Mouse (Mus musculus): Measurements from ENCODE around the gene Prdm1.

Prdm1 gene

DNA sequence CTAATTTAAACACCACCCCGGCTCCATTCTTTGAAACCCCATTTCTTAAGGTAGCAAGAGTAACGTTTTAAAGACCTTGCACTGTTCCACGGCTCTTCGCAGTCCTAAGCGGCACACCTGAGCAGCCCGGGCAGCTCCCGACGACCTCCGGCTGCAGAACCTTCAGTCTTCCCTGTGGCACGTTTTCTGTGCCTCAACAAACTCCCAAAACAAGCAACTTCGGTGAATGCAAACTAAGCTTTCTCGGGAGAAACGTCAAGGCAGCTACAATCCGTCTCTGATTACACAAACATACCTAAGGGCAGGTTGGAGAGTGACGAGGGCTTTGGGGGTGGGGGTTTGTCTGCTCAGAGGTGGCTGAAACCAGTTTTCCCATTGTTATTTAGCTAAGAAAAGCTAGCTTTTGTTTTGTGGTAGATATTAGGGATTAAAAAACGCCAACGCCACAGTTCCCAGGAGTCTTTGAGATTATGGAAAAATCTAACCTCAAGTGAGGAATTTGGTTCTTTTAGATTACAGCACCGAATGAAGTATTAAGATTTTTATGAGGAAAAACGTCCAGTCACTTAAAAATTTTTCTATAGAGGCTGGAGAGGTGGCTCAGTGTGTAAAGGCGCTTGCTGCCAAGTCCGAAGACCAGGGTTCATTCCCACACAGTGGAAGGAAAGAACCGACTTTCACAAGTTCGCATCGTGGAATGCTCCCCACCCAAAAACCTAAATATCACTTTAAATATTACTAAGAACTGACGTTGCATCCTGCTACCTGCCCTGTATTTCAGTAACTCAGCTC lies at the start of gene Prdm1:
TSS of gene Prdm1 (minus strand) at position 211 of the 792 bp plus-strand sequence.
- DNase-seq (ENCODE audit: extremely low read depth, insufficient read length, low spot score) = no peak

DNA sequence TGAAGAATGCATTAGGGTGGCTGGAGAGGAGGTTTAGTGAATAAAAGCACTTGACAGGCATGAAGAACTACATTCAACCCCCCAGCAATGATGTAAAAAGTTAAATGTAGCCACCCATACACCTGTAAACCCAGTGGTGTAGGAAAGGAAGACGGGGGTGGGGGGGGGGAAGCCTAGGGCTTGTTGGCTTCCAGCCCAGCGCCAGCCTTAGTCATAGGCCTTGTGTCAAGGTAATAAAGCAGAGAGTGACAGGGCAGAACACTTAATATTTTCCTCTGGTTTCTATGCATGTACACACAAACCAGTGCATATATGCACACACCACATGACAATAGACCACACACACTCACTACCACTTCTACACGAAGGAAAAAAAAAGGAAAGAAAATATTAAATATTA lies 37.7 kb upstream of the Prdm1 start:
- peak; percentile 3 for DNase-seq (ENCODE audit: extremely low read depth, insufficient read length, low spot score)

DNA sequence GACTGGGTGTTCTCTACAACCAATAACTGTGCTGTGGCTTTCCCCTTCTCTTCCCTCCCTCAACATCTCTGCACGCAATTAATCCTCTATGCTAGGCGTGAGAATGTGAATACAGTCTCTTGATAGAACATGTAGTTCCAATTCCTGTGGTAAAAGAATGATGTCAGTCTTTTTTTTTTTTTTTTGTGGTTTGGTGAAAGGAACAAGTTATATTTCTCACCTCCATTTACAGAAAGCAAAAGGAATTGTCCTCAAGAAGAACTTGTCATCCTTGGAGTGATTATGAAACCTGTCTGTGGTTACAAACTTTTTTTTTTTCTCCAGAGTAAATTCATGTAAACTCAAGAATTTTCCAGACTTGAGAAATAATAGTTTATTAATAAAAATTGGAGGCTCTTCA lies 36.8 kb upstream of the Prdm1 start:
- DNase-seq (ENCODE audit: extremely low read depth, insufficient read length, low spot score) = no peak

DNA sequence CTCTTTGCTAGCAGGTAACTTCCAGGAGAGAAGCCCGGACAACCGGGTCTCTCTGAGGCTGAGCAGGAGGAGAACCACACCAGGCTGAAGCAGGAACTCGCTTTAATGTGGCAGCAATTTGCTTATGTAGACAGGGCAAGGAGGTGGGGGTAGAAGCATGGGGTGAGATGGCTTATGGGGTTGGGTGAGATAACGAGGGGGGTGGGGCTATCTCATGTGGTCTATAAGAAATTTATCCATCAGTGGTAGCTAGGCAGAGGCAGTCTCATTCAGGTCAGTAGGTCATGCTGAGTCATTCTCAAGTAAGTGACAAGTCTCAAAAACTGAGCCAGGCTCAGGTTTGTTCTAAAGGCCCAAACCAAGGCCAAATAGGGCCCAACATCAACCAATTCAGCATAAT lies 28.5 kb upstream of the Prdm1 start:
- DNase-seq (ENCODE audit: extremely low read depth, insufficient read length, low spot score) = no peak

DNA sequence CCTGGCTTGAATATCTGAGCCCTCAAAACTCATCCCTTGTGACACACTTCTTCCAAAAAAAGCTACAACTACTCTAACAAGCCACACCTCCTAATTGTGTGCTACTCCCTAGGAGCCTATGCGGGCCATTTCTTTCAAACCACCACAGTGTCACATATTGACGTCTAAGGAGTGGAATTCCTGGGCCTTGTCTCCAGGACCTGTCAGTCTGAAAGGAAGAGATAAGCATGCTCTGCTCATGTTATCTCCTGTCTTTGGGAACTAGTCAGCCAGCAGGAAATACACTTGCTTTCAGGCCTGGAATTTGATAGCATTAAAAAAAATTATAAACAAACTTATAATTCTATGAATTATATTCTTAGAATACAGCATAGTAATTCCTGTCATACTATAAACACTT lies 27.0 kb upstream of the Prdm1 start:
- no peak for DNase-seq (ENCODE audit: extremely low read depth, insufficient read length, low spot score)

DNA sequence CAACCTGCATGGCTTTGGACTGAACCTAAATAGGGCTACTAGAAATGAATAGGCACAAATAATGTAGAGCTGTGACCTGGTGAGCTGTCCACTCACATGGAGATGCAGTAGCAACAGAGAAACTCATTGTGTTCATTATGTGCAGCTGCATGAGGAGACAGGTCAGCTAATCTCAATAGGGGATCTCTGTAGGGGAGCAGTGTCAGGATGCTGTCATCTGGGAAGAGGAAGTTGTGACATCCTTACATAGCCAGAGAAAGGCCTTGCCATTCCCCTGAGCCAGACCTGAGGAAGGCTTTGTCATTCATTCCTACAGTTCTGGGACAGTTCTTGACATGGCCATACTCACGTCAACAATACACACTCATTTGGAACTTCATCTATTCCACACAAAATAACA lies 25.3 kb upstream of the Prdm1 start:
- no peak for DNase-seq (ENCODE audit: extremely low read depth, insufficient read length, low spot score)

DNA sequence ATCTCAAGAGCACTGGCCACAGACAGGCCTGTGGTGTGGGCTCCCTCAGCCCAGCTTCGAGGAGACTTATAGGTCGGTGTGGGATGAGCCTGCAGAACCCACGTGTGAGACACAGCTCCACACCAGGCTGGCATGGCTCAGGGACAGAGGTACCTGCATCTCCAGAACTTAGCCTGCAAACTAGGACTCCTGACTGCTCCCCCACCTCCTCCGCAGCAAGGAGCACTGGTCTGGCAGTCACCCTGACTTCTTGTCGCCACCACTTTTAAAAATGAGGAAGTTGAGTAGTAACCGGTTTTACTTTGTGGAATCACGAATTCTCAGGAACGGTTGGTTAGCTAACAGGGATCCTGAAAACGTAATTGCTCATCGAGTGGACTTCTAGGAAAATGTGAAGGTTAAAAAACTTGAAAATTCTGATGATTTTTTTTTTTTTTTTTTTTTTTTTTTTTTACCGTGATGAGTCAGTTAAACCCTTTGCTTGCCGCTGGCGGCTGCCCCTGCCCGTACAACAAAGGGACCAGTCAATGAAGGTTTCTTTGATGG lies 10.8 kb upstream of the Prdm1 start:
- no peak for DNase-seq (ENCODE audit: extremely low read depth, insufficient read length, low spot score)

DNA sequence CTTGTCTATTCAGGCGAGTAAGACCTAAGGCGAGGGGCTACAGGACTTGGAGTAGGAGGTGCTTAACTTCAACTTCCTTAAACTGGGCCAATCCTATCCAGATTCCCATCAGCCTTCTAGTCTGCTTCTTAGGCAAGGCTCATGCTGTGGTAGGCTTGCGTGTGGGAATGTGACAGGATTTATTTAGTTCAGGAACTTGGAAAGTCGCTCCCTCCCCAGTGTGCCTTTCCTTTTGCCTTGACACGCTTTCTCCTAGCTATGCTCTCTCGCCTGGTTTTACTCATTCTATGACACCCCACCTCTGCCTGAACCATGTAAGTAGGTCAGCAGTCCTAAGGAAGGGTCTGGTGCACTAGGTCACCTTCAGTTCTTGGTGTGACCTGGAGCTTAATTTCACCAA lies 9.8 kb upstream of the Prdm1 start:
- no peak for DNase-seq (ENCODE audit: extremely low read depth, insufficient read length, low spot score)

DNA sequence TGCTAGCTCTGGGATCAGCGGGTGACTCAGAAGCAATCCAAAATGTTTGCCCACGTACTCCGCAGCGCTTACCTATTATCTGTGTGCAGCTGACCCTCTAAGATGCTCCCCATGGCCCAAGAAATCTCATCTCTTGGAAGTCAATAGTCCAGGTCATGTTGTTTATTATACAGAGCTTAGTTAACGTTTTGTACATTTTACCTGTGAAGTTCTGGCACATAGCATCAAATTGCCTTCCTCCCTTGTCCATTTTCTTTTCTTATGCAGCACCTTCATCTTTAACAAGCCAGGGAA lies 1.7 kb upstream of the Prdm1 start:
- DNase-seq (ENCODE audit: extremely low read depth, insufficient read length, low spot score) = no peak

DNA sequence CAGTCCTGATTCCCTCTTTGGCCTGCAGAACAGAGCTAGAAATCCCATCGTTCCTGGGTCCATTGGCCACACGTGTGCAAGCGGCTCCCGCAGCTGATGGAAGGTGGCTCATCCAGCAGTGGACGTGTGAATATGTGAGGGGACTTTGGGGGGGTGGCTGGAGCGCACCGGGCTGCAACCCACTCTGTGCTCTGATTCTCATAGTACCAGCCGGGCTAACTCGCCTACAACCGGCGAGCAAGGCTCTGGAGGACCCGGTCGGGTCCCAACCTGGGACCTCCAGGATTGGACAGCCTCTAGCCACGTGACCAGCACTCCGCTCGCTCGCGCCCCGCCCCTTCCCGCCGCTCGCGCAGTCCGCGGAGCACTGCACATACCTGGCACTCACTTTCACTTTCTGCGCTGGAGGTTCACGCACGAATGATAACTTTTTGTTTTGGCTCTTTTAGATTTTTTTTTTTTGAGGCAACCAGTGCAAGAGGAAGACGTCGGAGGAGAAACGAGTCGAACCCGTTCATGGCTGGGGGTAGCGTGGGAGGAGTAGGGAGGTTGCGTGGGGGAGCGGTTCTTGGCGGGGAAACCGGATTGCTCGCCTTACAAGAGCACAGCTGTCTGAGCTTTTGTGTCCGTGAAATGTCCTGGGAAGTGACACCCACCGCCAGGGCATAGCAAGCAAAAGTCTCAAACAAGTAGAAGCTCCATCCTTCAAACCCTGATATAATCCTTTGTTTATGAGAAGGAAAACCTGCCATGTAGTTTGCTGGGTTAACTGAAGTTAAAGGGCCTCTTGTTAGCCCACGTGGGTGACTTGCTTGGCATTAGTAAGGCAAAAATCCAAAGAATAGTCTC lies 1.1 kb upstream of the Prdm1 start:
- DNase-seq (ENCODE audit: extremely low read depth, insufficient read length, low spot score) = peak; percentile 90

DNA sequence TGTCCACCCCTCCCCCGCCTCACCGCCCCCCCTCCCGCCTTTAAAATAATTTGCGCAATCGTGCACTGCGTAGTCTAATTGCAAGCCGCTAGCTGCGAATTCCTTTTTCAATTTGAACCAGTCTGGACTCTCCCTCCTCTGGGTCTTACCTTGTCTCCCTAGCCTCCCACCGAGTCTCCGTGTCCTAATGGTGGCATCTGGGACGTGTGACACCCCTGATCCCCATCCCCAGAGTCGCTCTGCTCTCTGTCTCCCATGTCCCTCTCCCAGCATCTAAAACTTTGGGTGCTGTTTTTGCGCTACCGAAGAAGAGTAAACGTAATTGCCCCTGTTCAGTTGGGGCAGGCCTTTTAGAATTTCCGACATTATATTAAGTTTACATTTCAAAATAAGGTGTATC lies 650 bp downstream of the Prdm1 start:
- DNase-seq (ENCODE audit: extremely low read depth, insufficient read length, low spot score) = no peak

DNA sequence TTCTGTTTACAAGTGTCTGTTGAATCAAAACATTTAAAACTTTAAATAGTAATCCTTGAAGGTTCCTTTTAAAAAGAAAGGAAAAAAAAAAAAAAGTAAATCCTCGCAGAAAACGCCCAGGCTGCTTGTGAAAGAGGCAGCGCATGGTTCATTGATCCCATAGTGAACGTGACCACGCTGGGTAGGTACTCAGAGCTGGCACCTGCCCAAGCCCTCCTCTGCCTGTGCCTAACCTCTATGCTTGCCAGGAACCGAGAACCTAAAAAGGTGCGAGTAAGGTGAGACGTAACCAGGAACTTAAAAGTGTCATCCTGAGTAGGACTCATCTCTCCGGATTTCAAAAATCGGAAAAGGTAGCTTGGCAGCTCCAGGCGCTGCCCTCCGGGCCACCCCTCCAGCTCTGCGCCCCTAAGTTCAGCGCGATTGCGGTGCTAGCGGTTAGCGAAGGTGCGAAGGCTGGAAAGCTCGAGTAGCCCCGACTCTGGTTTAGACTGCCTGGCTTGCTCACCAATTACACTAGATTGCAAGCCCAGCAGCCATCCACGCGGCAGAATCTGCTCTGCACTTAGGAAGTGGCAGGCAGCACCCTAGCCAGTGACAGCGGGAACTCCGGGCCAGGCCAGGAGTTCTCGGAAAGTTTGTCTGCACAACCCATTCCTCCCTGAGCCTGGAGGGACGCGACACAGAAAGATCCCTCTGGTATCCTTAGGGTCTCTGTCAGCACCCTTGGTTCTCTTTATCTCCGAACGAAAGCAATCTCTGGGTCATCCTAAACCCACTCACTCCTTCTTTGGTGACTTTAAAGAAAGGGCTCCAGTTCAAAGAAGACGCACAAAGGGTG lies 1.3 kb downstream of the Prdm1 start:
- no peak for DNase-seq (ENCODE audit: extremely low read depth, insufficient read length, low spot score)

DNA sequence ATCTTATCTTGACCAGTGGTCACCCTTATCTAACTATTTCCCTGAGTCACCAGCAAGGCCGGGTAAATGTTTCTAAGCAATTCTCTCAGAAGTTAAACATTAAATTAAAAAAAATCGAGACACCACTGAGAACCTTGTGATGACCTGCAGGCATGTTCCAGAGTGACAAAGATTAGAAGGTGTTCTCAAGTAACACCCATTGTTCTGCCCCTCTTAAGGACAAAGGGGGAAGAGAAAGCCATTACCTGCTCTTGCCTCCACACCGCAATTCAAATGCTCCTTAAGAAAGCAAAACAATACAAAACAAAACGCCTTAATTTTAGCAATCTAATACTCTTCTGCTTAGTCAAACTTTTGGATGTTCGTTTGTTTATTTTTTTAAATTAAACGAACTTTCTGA lies 8.1 kb downstream of the Prdm1 start:
- no peak for DNase-seq (ENCODE audit: extremely low read depth, insufficient read length, low spot score)

DNA sequence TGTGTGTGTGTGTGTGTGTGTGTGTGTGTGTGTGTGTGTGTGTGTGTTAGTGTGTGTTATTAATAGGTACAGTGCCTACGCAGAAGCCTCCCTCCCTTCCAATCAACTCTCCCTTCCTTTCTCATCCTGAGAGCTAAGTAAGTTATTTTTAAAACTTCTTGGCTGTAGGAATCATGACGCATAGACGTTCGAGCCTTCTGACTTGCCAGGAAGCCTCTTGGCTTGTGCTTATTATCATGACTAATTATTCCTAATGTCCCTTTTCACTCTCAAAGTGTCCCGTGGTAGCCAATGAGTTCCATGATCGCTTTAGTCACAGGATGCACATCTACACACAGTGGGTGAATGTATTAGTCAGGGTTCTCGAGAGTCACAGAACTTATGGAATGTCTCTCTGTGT lies 9.7 kb downstream of the Prdm1 start:
- peak; percentile 46 for DNase-seq (ENCODE audit: extremely low read depth, insufficient read length, low spot score)

DNA sequence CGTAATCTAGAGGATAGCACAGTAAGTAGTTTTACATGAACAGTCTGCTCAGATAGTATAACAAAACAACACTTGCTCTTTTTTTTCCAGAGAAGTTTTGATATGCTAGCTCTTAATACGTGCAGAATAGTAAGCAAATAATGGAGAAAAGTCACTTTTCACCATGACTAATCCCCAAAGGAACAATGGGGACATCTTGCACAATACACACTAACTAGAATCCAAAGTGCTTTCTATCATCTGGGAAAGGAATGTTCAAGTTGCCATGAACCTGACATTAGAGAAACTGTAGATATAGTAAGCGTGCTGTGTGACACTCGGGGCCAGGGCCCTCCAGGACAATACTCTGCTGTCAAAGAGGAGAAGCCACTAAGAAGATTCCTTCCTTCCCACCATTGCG lies 15.2 kb downstream of the Prdm1 start:
- no peak for DNase-seq (ENCODE audit: extremely low read depth, insufficient read length, low spot score)

DNA sequence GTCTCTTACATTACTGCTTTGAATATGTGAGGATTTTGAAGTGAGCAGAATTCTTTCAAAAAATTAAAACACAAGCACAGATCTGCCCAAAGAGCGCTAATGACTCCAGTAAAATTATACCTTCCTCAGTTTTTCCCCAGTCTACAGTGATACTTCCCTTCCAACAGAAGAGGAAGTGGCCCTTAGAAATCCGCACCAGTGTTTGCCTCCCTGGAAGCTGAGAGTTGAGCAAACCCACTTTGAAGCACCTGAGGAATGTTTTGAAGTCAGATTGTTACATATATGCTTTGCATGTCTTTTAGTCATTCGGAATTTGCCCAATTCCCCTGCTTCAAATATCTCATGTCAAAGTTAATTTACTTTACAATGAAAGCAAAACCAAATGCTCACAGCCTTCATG lies 17.3 kb downstream of the Prdm1 start:
- DNase-seq (ENCODE audit: extremely low read depth, insufficient read length, low spot score) = no peak

DNA sequence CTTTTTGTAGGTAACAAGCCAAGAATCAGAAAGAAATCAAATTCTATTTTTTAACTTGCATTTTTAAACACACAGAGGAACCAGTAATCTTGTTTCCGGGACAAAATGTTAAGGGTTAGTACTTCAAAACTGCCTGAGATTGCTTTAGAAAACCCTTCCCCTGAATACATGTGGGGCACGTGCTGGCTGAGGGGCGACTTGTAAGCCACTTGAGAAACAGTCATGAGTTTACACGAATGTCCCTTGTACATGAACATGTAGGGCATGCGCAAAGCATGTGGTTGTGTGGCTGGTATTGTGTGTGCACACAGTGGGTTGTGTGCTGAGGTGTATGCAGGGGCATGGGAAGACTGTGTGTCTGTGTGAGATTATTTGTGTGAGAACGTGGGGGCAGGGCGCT lies 19.7 kb downstream of the Prdm1 start:
- no peak for DNase-seq (ENCODE audit: extremely low read depth, insufficient read length, low spot score)

DNA sequence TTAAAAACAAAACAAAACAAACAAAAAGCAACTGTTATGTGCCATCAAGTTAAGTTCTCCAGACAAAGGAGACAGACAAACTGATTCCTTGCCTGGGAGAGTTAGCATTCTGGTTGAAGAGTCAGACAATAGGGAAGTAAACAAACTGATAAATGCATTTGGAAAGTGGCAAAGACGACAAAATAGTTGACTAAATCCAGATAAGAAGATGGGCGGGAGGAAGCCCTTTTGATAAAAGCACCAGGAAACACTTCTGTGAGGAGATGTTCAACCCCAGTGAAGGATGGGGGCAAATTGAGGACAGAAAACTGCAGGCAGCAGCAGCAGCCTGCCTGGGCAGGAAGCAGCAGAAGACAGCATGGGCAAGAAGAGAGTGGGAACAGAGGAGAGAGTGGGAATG lies 20.3 kb downstream of the Prdm1 start:
- DNase-seq (ENCODE audit: extremely low read depth, insufficient read length, low spot score) = no peak

DNA sequence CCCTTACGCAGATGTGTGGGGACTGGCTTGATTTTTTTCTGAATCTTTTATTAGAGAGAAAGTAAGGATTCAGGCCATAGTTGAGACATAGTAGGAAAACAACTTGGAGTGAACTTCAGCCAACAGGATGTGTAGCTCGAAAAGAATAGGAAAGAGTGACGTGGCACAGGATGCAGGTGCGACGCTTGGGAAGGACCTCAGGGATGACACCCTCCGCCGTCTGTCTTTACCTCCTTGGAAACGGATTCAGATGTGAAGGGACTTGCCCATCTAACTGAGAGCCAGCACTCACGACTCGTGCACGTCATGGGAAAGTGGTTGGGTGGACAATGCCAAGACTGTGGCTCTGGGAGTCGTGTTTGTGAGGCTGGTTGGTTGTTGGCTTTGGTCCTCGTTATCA lies 25.4 kb downstream of the Prdm1 start:
- DNase-seq (ENCODE audit: extremely low read depth, insufficient read length, low spot score) = no peak

DNA sequence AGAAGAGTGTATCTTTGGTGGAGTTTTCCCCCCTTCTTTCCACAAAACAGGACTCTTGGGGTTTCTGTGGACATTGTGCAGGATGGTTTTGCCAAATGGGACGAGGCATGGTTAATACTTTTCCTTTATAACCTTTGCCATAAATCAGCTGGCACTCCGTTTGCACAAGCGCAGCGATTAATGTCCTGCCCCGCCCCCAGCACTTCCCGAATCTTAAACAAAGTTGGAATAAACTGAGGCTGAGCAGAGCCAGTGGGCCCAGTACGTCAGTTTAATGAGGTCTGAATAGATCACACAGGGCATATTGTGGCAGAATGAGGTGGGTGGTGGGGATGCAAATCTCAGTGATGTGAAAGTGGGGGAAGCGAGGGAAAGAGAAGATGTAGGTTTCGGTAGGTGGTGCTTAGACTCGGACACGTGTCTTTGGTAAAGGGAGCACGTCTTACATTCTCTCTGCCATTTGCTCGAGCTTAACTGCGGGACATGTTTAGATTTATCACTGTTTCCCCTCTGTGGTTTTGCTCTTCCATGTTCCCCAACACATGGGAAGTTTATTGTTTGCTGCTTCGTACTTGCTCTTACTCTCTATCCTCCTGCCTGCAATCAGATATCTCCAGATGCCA lies 28.3 kb downstream of the Prdm1 start:
- DNase-seq (ENCODE audit: extremely low read depth, insufficient read length, low spot score) = no peak
